Mouse (Mus musculus): ENCODE measurements around the gene Dnajc3. TPM values are rescaled to one million over a fixed set of nuclear protein-coding genes. Genes with fewer than 3 reads are reported as not detected.

Gene Dnajc3
- total RNA-seq, 2 experiments from 2014 or later: 62.9 to 67.4 TPM

- DNase-seq (ENCODE audit: low spot score in 2 of 2): no peak
Observed at GRCm38 (mm10) chr14:119027675-119028253, 90.0 kb downstream of the Dnajc3 start.

Other genes with a start within 250 kb of the Dnajc3 start
- gene Abcc4, start 231.8 kb upstream of the Dnajc3 start, total RNA-seq (2021): 10 to 100 TPM; 13.8 to 16.9 TPM
- 1 to 10 TPM; 1.3 to 1.5 TPM for gene Cldn10, start 150.1 kb upstream of the Dnajc3 start, total RNA-seq (2021)
- 10 to 100 TPM; 11.6 to 12.3 TPM for gene Dzip1, start 12.5 kb upstream of the Dnajc3 start, total RNA-seq (2021)
- 10 to 100 TPM; 10.6 to 12.3 TPM for gene Uggt2, start 161.5 kb downstream of the Dnajc3 start, total RNA-seq (2021)
- under 1 TPM; 0.36 to 0.90 TPM for gene Hs6st3, start 200.4 kb downstream of the Dnajc3 start, total RNA-seq (2021)

Data from adrenal gland, adult 18-20 months (tissue).